Mouse (Mus musculus) thymus, postnatal 14 days (tissue): ENCODE measurements around the gene Mup6.
"Not testable (repeated sequence)": the region's sequence is repeated elsewhere in the genome, so short reads cannot be mapped to it uniquely, and the experiment has no call there.

Experiments used
- DNase-seq: peaks from one replicate; pipeline ENCODE4 v3.0.0; 2021

Gene Mup6

DNA sequence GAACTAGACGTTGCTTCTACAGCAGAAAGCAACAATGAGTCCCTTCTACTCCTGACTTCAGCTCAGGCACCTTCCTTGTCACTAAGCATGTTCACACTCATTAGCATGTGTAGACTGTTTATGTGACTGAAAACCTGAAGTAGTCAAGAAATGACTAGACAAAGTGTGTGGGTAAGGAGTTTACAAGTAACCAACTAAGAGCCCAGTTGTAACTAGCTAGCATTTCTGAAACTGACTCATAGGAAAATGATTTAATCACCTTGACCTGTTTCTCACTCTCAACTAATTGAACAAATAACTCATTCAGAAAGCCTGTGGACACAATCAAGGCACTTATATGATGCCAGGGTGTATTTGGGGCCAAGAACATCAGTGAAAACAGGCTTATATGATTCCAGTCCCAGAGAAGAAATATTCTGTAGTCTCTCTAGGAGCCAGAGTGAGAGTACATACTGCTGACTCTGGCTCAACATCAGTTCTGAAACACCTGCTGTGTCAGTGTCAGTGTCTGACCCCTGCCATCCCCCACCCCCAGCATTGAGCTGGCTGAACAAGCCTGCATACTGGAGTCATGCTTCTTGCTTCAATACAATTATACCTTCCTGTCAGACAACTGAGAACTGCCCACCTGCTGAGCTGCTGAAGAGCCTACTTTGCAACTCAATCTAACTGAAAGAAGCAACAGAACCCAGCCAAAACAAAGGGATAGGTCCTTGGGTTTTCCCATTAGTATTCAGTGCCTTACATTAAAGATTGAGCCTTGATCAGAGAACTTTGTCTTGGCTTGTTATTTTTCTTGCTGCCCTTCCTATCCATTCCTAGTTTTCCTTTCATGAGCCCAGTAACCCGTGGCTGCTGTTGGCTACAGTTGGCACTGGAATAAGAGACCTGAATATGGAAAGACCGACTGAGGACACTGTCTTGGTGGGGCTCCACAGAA lies at the start of gene Mup6:
Mup6 (plus strand) TSS at position 890 of the 940 bp plus-strand sequence.
- no peak for DNase-seq

DNA sequence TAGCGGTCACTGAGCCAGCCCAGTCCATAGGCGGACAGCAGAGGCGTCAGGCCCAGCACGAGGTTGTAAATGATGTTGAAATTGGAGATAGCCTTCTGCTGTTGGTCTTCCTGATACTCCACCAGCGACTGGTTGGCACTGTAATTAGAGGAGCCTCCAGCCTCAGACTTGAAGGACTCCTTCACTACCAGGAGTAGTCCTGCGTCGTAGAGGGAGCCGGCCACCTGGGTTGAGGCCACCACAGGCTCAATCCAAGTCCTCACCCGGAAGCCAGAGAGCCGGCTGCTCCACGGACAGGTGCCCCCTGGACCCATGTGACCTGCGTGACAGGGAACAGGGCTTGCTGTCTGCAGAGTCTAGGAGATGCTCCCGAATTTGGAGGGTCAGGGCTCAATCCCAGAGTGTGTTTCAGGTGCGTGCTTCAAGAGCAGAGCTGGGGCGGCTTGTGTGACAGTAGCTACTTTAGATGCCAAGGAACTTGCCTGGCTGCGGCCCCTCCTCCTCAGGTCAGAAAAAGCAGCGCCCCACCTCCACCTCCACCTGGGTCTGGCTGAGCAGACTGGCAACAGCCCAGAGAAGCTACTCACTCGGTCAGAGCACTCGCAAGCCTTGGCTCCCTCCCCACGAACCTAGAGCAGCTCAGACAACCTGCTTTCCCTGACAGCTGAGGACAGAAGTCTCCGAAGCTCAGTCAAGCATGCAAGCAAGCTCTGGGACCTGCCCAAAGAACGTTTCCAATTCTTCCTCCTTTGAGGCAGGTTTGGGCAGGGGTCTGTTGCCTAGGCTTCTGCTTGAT lies 49.3 kb upstream of the Mup6 start, which contains the start of gene Slc46a2:
Slc46a2 (minus strand) TSS at position 449 of the 796 bp plus-strand sequence.
- no peak for DNase-seq

DNA sequence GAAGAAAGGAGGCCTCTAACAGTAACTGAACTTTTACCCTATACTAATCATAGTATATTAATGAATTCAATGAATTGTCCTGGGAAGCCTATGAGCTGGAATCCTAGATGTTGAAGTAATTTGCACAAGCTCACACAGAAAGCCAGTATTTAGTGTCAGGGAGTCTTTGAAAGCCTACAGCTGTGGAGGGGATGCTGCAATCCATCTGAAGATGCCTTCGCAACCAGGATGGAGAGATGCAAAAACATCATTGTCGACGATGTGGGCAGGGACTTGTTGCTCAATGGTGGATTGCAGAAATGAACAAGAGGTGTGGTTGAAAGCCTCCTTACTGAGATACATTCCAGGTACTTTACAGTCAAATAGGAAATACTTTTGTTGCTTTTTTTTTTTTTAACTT lies 46.1 kb upstream of the Mup6 start:
- DNase-seq = no peak

DNA sequence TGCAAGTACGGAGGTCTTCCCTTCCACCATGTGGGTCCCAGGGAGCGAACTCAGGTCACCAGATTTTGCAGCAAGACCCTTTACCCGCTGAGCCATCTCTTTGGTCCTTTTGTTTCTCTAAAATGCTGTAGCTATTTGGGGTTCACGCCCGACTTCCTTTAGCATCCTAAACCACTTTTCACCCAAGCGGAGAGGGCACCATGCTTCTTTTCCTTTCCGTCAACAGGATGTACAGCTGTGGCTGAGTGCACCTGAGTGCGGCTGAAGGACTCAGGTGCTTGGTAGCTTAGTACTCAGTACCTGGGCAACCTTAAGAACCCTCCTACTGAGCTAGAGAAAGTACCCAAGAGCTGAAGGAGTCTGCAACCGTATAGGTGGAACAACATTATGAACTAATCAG lies 39.0 kb upstream of the Mup6 start:
- peak; percentile 51 for DNase-seq

DNA sequence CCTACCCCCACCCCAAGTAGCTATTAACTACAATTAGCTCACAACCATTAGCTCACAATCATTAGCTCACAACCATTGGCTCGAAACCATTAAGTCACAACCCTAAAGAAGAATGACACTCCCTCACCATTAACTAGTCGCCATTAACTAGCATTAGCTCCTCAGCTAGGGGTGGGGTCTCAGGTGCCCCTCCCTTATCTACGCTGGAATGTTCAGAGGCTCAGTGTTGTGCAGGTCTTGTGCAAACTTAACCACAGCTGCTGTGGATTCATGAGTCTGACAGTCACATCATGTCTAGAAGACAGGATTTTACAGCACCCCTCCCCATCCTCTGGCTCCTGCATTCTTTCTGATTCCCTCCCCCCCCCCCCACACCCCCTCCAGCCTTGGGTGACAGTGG lies 36.4 kb upstream of the Mup6 start:
- no peak for DNase-seq

DNA sequence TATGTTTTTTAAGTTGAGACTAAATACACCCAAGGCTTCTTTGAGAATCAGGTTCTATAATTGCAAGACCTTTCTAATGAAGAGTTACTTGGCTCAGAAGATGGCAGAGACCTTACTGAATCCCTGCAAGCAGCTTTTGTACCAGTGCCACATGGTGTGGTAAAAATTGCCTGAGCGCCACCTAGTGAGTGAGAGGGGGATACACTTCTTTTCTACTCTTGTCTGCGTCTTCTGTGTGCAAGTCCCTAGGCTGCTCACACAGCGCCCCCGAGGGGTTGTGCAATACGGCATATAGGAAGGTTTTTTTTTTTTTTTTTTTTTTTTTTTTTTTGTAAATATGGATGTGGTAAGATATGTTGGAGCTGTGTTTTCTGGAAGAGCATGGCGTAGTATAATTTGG lies 35.7 kb upstream of the Mup6 start:
- peak; percentile 89 for DNase-seq

DNA sequence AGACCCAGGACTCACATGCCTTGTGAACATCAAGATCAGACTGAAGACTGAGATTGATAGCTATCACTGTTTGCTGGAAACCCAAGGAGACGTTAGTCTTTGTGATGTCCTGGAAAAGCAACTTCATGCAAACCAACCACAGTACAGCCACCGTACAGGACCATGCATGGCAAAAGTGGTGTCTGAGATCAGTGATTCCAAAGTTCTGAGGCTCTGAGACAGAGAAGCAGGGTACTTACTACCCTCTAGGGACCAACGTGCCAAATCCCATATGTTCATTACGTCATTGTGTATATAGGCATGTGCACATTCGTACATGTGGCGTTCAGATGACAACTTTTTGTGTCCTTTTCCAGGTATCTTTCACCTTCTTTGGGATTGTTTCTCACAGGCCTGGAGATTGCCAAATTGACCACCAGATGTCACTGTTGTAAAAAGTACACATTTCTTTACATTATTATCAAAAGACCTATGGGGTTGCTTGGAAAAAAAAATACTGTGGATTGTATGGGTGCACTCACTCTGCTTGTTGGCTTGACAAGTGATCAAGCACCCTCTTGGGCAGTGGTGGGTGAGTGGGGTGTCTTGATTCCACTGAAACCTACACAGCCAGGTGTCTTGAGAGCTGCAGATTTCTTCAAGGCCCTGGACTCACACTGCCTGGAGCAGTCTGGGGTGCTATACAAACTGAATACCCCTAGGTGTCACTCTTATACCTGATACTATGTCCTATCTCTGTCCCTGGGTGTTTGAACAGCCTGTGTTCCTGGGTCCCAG lies 31.4 kb upstream of the Mup6 start:
- peak; percentile 36 for DNase-seq

DNA sequence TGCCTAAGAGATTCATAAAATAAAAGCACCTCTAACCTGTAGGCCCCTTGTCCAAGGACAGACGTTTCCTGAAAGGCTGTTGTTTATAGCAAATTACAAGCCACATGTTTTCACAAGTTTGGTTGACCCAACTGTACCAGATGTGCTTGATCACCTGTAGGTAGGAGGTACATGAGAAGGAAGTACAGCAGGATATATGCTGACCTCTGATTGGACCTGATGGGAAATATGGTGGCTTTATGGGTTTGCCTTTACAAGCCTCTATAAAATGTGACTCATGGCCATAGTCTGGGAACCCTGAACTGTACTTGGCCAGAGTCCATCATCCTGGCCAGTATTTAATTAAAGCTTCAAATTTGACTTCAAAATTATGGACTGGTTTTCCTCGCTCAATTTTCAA lies 26.6 kb upstream of the Mup6 start:
- DNase-seq = no peak

DNA sequence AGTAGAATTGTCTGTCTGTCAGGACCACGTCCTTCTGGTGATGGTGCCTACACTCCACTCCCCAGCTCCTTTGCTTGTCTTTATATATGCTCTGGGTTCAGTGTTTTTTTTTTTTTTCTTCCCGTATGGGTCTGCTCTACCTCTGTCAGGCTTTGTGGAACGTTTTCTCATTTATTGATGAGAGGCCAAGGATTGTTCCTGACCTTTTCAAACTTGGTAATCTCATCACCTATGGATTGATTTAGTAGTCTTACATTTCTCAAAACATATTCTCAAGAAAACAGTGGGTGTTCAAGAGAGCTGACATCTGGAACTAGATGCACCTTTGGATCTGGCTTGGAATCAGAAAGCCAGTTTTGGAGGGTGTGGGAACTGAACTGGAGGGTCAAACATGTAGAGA lies 3.5 kb upstream of the Mup6 start, which contains the start of gene Mup4:
Mup4 (minus strand) TSS at position 101 of the 400 bp plus-strand sequence.
- DNase-seq = no peak

DNA sequence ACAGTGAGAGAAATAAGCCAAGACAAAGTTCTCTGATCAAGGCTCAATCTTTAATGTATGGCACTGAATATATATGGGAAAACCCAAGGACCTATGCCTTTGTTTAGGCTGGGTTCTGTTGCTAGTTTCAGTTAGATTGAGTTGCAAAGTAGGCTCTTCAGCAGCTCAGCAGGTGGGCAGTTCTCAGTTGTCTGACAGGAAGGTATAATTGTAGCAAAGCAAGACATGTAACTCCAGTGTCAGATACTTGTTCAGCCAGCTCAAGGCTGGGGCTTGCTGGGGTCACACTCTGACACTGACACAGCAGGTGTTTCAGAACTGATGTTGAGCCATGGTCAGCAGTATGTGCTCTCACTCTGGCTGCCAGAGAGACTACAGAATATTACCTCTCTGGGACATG lies 33.8 kb downstream of the Mup6 start:
- DNase-seq = not testable (repeated sequence)

DNA sequence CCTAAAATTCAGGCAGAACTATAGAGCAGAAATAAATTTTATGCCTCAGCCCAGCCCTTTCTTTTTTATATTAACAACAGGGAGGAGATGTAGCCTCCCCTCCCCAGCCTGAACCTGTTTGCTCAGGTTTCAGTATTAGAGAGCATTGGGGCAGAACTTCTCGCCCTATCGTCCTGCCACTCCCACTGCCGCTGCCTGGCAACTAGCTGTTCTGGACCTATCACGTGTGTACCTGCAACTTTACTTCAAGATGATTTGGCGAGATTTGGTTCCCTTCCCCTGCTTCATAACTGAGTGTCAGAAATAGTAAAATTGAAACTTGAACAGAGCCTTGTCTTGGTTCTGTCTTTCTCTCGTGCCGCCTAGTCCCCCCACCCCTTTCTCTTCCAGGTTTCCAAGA lies 56.0 kb downstream of the Mup6 start:
- not testable (repeated sequence) for DNase-seq

DNA sequence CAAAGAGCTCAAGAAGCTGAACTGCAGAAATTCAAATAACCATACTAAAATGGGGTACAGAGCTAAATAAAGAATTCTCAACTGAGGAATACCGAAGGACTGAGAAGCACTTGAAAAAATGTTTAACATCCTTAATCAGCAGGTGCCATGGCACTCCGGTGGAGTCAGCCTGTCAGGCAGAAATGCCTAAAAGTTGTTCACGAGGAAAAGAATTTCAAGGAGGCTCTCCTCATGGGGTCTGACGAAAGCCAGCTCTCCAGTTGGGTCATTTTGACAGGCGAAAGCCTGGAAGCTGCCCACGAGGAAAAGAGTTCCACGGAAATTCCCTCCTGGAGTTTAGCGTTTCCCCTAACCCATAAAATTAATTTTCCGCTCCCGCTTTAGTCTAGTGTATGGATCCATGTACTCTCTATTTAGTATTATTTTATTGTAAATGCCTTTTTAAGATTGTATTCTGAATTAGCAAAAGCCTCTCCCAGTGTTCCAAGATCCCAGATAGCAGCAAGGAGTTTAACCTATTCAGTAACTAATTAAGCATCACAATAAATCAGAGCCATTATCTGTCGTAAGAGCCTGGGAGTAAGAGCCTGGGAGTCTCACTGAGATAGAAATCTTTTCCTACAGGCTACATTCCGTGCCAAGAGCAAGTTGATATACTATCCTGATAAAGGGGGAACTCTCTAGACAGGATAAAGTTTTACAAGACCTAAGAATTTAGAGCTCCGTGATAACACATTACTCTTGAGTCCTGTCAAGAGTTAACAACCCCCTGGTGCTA lies 65.4 kb downstream of the Mup6 start:
- not testable (repeated sequence) for DNase-seq
